Mouse (Mus musculus) CH12.LX (cell line): ENCODE measurements around the gene Eef1akmt4. TPM values are rescaled to one million over a fixed set of nuclear protein-coding genes. Genes with fewer than 3 reads are reported as not detected.
"Not testable (repeated sequence)": the region's sequence is repeated elsewhere in the genome, so short reads cannot be mapped to it uniquely, and the experiment has no call there.

Experiments
- DNase-seq: peaks from one replicate; pipeline ENCODE4 v3.0.0-alpha.2; 2013; ENCODE audit errors: extremely low read depth
- H3K27ac ChIP-seq: 2 replicates; pipeline ENCODE4 v1.5.1; 2012; ENCODE audit warnings: low read depth, mild to moderate bottlenecking, control low read depth, moderate library complexity; ENCODE audit not compliant: insufficient read depth
- H3K27me3 ChIP-seq: replicated peaks from 2 replicates; pipeline ENCODE3; 2012; ENCODE audit warnings: inconsistent platforms
- H3K36me3 ChIP-seq, 2 experiments: replicated peaks in 1 of 2; 2 replicates each; pipeline versions ENCODE3 to v1.6.1; 2012; ENCODE audit warnings: inconsistent platforms in 1 of 2, low read length in 1 of 2, mild to moderate bottlenecking in 1 of 2, mixed read lengths in 1 of 2, moderate library complexity in 1 of 2; ENCODE audit not compliant: control insufficient read depth in 1 of 2, insufficient read depth in 1 of 2
- H3K4me1 ChIP-seq, 2 experiments: 2 replicates each; pipeline ENCODE4 v1.6.1; 2012; ENCODE audit warnings: inconsistent platforms in 1 of 2, moderate library complexity in 1 of 2; ENCODE audit not compliant: insufficient read depth in 2 of 2, control insufficient read depth in 1 of 2
- H3K4me2 ChIP-seq: 2 replicates; pipeline ENCODE4 v1.6.1; 2012; ENCODE audit warnings: low read depth, mild to moderate bottlenecking, control low read depth; ENCODE audit not compliant: poor library complexity, insufficient read depth, severe bottlenecking
- H3K4me3 ChIP-seq, 3 experiments: fragments of 150-350 bp in 1 of 3; sonication (generic) in 1 of 3; replicated peaks in 1 of 3; 2 replicates each; pipeline versions ENCODE3 to v1.5.1; 2011 to 2012; ENCODE audit warnings: low read depth in 2 of 3, low read length in 2 of 3, mild to moderate bottlenecking in 2 of 3, moderate library complexity in 2 of 3, control low read depth in 1 of 3, improper control_type of control experiment in 1 of 3, inconsistent platforms in 1 of 3, mixed read lengths in 1 of 3; ENCODE audit not compliant: poor library complexity in 1 of 3
- H3K79me2 ChIP-seq: replicated peaks from 2 replicates; pipeline ENCODE4 v1.6.1; 2012; ENCODE audit warnings: mild to moderate bottlenecking, moderate library complexity; ENCODE audit not compliant: control insufficient read depth, poor library complexity, insufficient read depth, severe bottlenecking; ENCODE audit errors: extremely low read depth
- H3K9ac ChIP-seq: 2 replicates; pipeline ENCODE4 v1.6.1; 2012; ENCODE audit warnings: low read depth, mild to moderate bottlenecking, control low read depth, moderate library complexity; ENCODE audit not compliant: insufficient read depth
- H3K9me3 ChIP-seq: replicated peaks from 2 replicates; pipeline ENCODE3; 2012; ENCODE audit warnings: low read length, inconsistent platforms, mixed read lengths
- CHD1 ChIP-seq: IDR thresholded peaks from 2 replicates; pipeline ENCODE4 v1.6.1; 2012; ENCODE audit warnings: low read depth, low read length, improper control_type of control experiment, inconsistent platforms
- CHD2 ChIP-seq: IDR thresholded peaks from 2 replicates; pipeline ENCODE4 v1.6.1; 2011; ENCODE audit warnings: low read length, improper control_type of control experiment
- CTCF ChIP-seq, 2 experiments: IDR thresholded peaks in 1 of 2; conservative IDR thresholded peaks in 1 of 2; 2 replicates each; pipeline ENCODE4 v1.5.1; 2011 to 2012; ENCODE audit warnings: low read depth in 2 of 2, low read length in 2 of 2, improper control_type of control experiment in 1 of 2, inconsistent platforms in 1 of 2, mild to moderate bottlenecking in 1 of 2, moderate library complexity in 1 of 2
- E2F4 ChIP-seq: IDR thresholded peaks from 2 replicates; pipeline ENCODE4 v1.6.1; 2011; ENCODE audit warnings: low read depth, low read length, improper control_type of control experiment; ENCODE audit not compliant: insufficient replicate concordance
- MEF2A ChIP-seq: IDR thresholded peaks from 2 replicates; pipeline ENCODE4 v1.6.1; 2014; ENCODE audit warnings: low read depth, mild to moderate bottlenecking, inconsistent platforms, low read length, improper control_type of control experiment, borderline replicate concordance
- MXI1 ChIP-seq: IDR thresholded peaks from 2 replicates; pipeline ENCODE4 v1.6.1; 2011; ENCODE audit warnings: mild to moderate bottlenecking, low read depth, low read length, improper control_type of control experiment
- POLR2A ChIP-seq: IDR thresholded peaks from 2 replicates; pipeline ENCODE4 v1.6.1; 2011; ENCODE audit warnings: low read depth, mild to moderate bottlenecking, improper control_type of control experiment, low read length
- RCOR1 ChIP-seq: conservative IDR thresholded peaks from 2 replicates; pipeline ENCODE4 v1.6.1; 2012; ENCODE audit warnings: low read depth, mild to moderate bottlenecking, inconsistent platforms, low read length, improper control_type of control experiment
- UBTF ChIP-seq: IDR thresholded peaks from 2 replicates; pipeline ENCODE4 v1.6.1; 2012; ENCODE audit warnings: low read depth, mild to moderate bottlenecking, inconsistent platforms, low read length, improper control_type of control experiment, moderate library complexity
- USF2 ChIP-seq: conservative IDR thresholded peaks from 2 replicates; pipeline ENCODE4 v1.6.1; 2011; ENCODE audit warnings: low read depth, low read length, improper control_type of control experiment
- ZKSCAN1 ChIP-seq: IDR thresholded peaks from 2 replicates; pipeline ENCODE4 v1.6.1; 2012; ENCODE audit warnings: low read depth, inconsistent platforms, low read length, improper control_type of control experiment, borderline replicate concordance
- dilution Hi-C: fragments of 300-500 bp; cut with MboI; formaldehyde crosslinking; loops from 2 replicates; pipeline ENCODE4 v1.14.3; 2020; ENCODE audit warnings: low sequenced_read_pairs; ENCODE audit not compliant: extremely low pct_unique_long_range_greater_than_20kb, extremely low pct_ligation_motif_present
- in situ Hi-C: fragments of 300-500 bp; cut with MboI; formaldehyde crosslinking; loops from 3 replicates; pipeline ENCODE4 v1.14.3; 2019; ENCODE audit warnings: low sequenced_read_pairs, low pct_ligation_motif_present, low pct_unique_long_range_greater_than_20kb, mixed read lengths
- polyA plus RNA-seq: library from polyadenylated mRNA; unstranded; fragments of >175 nt; gene quantifications from 2 replicates; pipeline ENCODE4 v1.2.1, GENCODE M21; 2012; ENCODE audit warnings: low read depth; ENCODE audit not compliant: insufficient read length
- total RNA-seq, 2 experiments: library from RNA; depleted of rRNA; stranded (reverse); fragments of 300-350 nt in 1 of 2; fragments of >200 nt in 1 of 2; gene quantifications; 2 replicates each; pipeline ENCODE4 v1.2.3; 2012 to 2014

The Eef1akmt4 gene
- total and polyA plus RNA-seq, 3 experiments = 50.7 to 82.8 (median 53.3) TPM

DNA sequence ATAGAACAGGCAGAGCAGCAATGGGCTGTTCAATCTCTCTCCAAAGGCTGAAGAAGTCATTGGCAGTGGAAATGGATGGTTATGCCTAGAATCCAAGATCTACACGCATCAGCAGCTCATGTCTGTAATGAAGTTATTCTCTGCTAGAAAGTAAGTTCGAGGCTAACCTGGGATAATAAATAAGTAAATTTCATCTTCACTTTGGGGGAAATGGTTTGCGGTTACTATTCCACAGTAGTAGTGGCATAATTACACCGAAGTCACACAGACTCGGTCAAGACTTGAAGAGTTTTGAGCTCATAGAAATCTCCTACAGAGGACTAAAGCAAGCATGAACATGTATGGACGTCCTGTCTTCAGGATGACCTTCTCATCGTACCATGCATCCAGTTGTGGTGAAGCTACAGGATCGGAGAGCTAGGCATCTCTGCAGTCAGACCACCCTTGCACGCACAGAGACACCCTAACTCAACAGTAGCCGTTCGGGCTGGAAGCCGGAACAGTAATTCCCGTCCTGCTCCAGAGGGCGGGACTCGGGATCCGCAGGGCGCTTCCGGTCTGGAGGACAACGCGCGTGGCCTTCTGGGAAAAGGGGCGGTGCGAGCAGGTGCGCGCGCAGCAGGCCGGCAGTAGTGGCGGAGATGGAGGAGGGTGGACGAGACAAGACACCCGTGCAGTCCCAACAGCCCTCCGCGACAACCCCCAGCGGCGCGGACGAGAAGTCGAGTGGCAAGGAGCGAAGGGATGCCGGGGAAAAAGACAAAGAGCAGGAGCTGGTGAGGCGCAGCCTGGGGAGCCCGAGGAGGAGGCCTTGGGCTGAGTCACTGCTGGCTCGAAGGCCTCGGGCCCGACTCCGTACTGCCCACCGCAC lies 39.9 kb downstream of the Eef1akmt4 start, which contains the start of gene Psmd2 (continued):
- 0 out of 2 replicates have a peak, but pooled peaks have one; percentile 41 for TF ChIP-seq RCOR1

DNA sequence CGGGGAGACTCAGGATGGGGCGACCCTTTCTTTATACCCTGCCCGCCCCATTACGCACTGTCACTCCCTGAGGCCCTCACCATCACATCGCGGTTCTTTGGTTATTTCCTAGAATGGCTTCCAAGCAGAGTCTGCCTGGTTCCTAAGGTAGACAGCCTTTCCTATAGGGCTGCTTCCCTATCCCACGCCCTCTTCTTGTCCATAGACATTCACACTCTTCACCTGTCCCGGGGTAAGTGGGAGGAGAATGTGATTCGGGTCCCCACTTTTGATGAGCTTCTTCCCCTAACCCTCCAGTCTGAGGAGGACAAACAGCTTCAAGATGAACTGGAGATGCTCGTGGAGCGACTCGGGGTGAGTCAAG lies 40.5 kb downstream of the Eef1akmt4 start:
- H3K4me3 ChIP-seq = peak overlapping the region; percentile 71 to 97 (median 76)
- TF ChIP-seq MEF2A (no peak), ZKSCAN1 (0 out of 2 replicates have a peak, but pooled peaks have one; percentile 2), CHD1 (0 out of 2 replicates have a peak, but pooled peaks have one; percentile 63), E2F4 (0 out of 2 replicates have a peak, but pooled peaks have one; percentile 4), MXI1 (0 out of 2 replicates have a peak, but pooled peaks have one; percentile 6)
- H3K9me3 ChIP-seq = no peaks in the 10 kb centered on the region
- peaks cover 25 to 35% of the 10 kb centered on the region in 2 experiments for H3K36me3 ChIP-seq
- 0 out of 2 replicates have a peak overlapping the region, but pooled peaks have one; percentile 2 for H3K27ac ChIP-seq
- H3K4me1 ChIP-seq = peaks cover 2 to 13% of the 10 kb centered on the region in 2 experiments; a peak in 3 of 4 replicates
- H3K4me2 ChIP-seq = peak overlapping the region; percentile 89; the same call in 1 of the 2 replicates
- H3K9ac ChIP-seq = peak overlapping the region; percentile 73
- H3K27me3 ChIP-seq = no peaks in the 10 kb centered on the region
- in situ Hi-C loops = no loop called here
- DNase-seq = no peak
- peaks cover 24% of the 10 kb centered on the region for H3K79me2 ChIP-seq
- dilution Hi-C loops = no loop called here

DNA sequence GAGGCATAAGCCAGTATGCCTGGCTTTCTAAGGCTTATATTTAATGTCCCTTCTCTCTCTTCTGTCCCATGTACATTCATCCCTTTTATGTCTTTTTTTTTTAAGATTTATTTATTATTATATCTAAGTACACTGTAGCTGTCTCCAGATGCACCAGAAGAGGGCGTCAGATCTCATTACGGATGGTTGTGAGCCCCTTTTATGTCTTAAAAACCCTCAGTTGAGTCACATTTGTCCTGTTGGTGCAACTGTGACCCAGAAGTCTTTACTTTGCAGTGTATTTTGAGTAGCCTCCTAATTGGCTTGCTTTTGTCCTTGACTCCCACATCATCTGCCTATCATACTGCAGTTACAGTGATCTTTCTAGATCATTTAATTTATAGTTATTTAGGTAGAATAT lies 41.9 kb downstream of the Eef1akmt4 start:
- peaks cover 37 to 49% of the 10 kb centered on the region in 2 experiments for H3K36me3 ChIP-seq
- TF ChIP-seq CTCF (conservative IDR thresholded peaks at IDR 0.05 in 1 of 2, IDR thresholded peaks at IDR 0.05 in 1 of 2; ENCODE audit: low read depth in 2 of 2, low read length in 2 of 2) = peak; percentile 33 to 37; a peak in 3 of 4 replicates
- no peak for TF ChIP-seq POLR2A
- TF ChIP-seq, all 38 proteins: peak for 1
- Histone ChIP-seq H3K27me3 (no peaks in the 10 kb centered on the region), H3K4me2 (peak overlapping the region; percentile 89; the same call in 1 of the 2 replicates), H3K9me3 (no peaks in the 10 kb centered on the region), H3K9ac (peak overlapping the region; percentile 73; the same call in 1 of the 2 replicates), H3K79me2 (peaks cover 24% of the 10 kb centered on the region), H3K27ac (no peak overlapping the region), H3K4me3 (peak overlapping the region in 1 of 3 experiments; percentile 76), H3K4me1 (peaks cover 2 to 13% of the 10 kb centered on the region in 2 experiments; a peak in 3 of 4 replicates)
- dilution Hi-C loops = no loop called here
- DNase-seq = peak; percentile 32
- in situ Hi-C loops = no loop called here

DNA sequence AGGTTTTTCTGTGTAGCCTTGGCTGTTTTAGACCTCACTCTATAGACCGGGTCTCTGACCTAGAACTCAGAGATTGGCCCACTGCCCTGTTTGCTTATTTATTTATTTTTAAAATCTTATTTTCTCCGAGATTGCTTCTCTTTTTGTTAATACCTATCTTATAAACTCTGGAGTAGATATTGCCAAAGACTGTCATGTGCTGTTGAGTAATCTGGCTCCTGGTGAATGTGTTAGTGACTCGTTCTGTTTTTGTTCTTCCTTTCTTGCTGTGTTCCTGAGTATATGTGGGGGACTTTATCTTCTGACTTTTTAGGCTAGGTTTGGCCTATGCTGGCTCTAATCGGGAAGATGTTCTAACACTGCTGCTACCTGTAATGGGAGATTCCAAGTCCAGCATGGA lies 46.3 kb downstream of the Eef1akmt4 start:
- Histone ChIP-seq H3K4me3 (no peak overlapping the region), H3K9me3 (no peaks in the 10 kb centered on the region), H3K36me3 (peaks cover 78 to 92% of the 10 kb centered on the region in 2 experiments), H3K79me2 (peaks cover 12% of the 10 kb centered on the region), H3K27ac (no peak overlapping the region), H3K4me1 (peaks cover 2 to 8% of the 10 kb centered on the region in 2 experiments; a peak in 3 of 4 replicates), H3K27me3 (no peaks in the 10 kb centered on the region), H3K4me2 (no peak overlapping the region), H3K9ac (no peak overlapping the region)
- dilution Hi-C loops = no loop called here
- DNase-seq = no peak
- TF ChIP-seq E2F4 = no peak
- TF ChIP-seq UBTF = no peak
- no peak for TF ChIP-seq USF2
- TF ChIP-seq CHD2 = no peak
- in situ Hi-C loops = no loop called here

DNA sequence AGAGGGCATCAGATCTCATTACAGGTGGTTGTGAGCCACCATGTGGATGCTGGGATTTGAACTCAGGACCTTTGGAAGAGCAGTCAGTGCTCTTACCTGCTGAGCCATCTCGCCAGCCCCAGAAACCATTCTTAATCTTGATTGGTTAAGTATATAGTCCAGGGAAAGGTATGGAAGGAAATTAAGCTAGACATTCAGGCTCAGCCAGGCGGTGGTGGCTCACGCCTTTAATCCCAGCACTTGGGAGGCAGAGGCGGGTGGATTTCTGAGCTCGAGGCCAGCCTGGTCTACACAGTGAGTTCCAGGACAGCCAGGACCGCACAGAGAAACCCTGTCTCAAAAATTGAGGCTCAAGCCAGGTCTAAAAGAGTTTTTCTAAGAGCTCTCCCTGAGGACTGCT lies 56.6 kb downstream of the Eef1akmt4 start, which contains the start of gene Eif4g1:
Gene Eif4g1, plus strand, starts transcription at position 301 of the 400 bp plus-strand sequence.
- H3K4me3 ChIP-seq, H3K4me2 ChIP-seq, H3K27me3 ChIP-seq, H3K9ac ChIP-seq, H3K4me1 ChIP-seq, in situ Hi-C loops, dilution Hi-C loops, DNase-seq, H3K9me3 ChIP-seq, H3K27ac ChIP-seq, H3K79me2 ChIP-seq: not testable (repeated sequence)
- H3K36me3 ChIP-seq = peaks cover 12 to 31% of the 10 kb centered on the region in 2 experiments
